Mouse (Mus musculus) G1E (cell line): ENCODE data around the gene Prr29. TPM values are rescaled to one million over a fixed set of nuclear protein-coding genes. Genes with fewer than 3 reads are reported as not detected.
"Not testable (repeated sequence)": the region's sequence is repeated elsewhere in the genome, so short reads cannot be mapped to it uniquely, and the experiment has no call there.

Experiments
- ATAC-seq: 2 replicates; pipeline ENCODE4 v1.8.0; 2016; ENCODE audit warnings: mild to moderate bottlenecking; ENCODE audit not compliant: insufficient number of reproducible peaks, poor library complexity, low FRiP score, severe bottlenecking; ENCODE audit errors: extremely low read depth
- DNase-seq: peaks from one replicate; pipeline ENCODE4 v3.0.0; 2012; ENCODE audit warnings: low spot score
- H3K27me3 ChIP-seq: 2 replicates; pipeline ENCODE4 v1.6.1; 2012; ENCODE audit warnings: mild to moderate bottlenecking, low read length, inconsistent platforms; ENCODE audit not compliant: insufficient read depth
- H3K36me3 ChIP-seq: replicated peaks from 2 replicates; pipeline ENCODE3; 2012; ENCODE audit warnings: mild to moderate bottlenecking, inconsistent platforms
- H3K4me1 ChIP-seq: 2 replicates; pipeline ENCODE4 v1.6.1; 2012; ENCODE audit warnings: low read depth, low read length, inconsistent platforms, mixed read lengths; ENCODE audit not compliant: insufficient read depth
- H3K4me3 ChIP-seq: 2 replicates; pipeline ENCODE4 v1.5.1; 2012; ENCODE audit warnings: low read depth, mild to moderate bottlenecking, inconsistent platforms, low read length, moderate library complexity, mixed read lengths
- H3K9me3 ChIP-seq: replicated peaks from 2 replicates; pipeline ENCODE4 v1.6.1; 2012; ENCODE audit warnings: inconsistent platforms
- CTCF ChIP-seq: IDR thresholded peaks from 2 replicates; pipeline ENCODE4 v1.5.1; 2012; ENCODE audit warnings: low read depth, low read length, inconsistent platforms, mixed read lengths
- GATA1 ChIP-seq: IDR thresholded peaks from 2 replicates; pipeline ENCODE4 v1.6.1; 2012; ENCODE audit warnings: borderline replicate concordance, low read length, inconsistent platforms, mixed read lengths
- GATA2 ChIP-seq: IDR thresholded peaks from 2 replicates; pipeline ENCODE4 v1.6.1; 2012; ENCODE audit warnings: low read depth, low read length, inconsistent platforms, borderline replicate concordance
- POLR2AphosphoS5 ChIP-seq: IDR thresholded peaks from 2 replicates; pipeline ENCODE4 v1.6.1; 2012; ENCODE audit warnings: low read depth, low read length, inconsistent platforms; ENCODE audit not compliant: insufficient replicate concordance
- TAL1 ChIP-seq: conservative IDR thresholded peaks from 2 replicates; pipeline ENCODE4 v1.6.1; 2012; ENCODE audit warnings: low read depth, low read length, inconsistent platforms, mixed read lengths
- polyA plus RNA-seq: library from polyadenylated mRNA; stranded (reverse); fragments of >175 nt; gene quantifications from 2 replicates; pipeline ENCODE4 v1.2.3, GENCODE M21; 2012
- total RNA-seq, 2 experiments: library from RNA; stranded (forward) in 1 of 2; stranded (reverse) in 1 of 2; fragments of 200-1000 nt in 1 of 2; fragments of >200 nt in 1 of 2; fragmentation: Nextera tagmentation in 1 of 2; gene quantifications; 2 replicates each; pipeline ENCODE4 v1.2.3; 2014 to 2017

Prr29 gene
- total and polyA plus RNA-seq, 3 experiments: 0.07 to 0.16 TPM; not detected in 1

DNA sequence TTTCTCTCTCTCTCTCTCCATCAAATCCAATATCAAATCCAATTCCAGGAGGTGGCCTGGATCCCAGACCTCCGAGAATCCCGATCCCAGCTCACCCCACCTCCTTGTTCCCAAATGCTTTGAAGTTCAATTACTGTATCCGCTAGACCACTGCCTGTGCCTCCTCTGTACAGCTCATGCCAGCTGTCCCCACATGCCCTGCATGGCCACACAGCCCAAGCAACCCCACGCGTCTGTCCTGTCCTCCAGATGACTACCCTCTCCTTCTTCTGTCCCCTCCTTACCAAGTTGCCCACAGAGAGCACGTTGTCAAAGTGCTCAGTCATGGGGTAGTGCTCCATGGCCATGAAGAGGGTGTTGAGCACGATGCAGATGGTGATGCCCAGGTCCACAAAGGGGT, 26.4 kb upstream of the Prr29 start:
- no peak for ATAC-seq
- Histone ChIP-seq H3K4me1 (no peaks in the 10 kb centered on the region), H3K4me3 (no peak overlapping the region), H3K36me3 (no peaks in the 10 kb centered on the region), H3K27me3 (peaks cover 46% of the 10 kb centered on the region), H3K9me3 (no peaks in the 10 kb centered on the region)
- no peak for DNase-seq
- TF ChIP-seq POLR2AphosphoS5 (no peak), TAL1 (no peak), GATA1 (no peak), GATA2 (no peak), CTCF (no peak)

DNA sequence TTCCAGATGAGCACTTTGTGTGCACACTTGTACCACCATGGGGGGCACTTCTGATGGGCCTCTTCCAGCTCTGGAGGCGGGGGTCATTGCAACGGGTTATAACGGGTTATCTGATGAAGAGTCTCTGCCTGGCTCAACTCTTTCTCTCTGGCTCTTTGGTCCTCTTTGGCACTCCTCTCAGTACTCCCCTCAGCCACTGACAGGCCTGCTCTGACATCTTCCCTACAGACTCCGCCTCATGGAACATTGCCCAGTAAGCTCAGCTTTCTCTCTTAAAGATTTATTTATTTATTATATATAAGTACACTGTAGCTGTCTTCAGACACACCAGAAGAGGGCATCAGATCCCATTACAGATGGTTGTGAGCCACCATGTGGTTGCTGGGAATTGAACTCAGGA, 25.9 kb upstream of the Prr29 start:
- H3K36me3 ChIP-seq, ATAC-seq, H3K4me3 ChIP-seq, H3K4me1 ChIP-seq, H3K9me3 ChIP-seq, DNase-seq: not testable (repeated sequence)
- H3K27me3 ChIP-seq: peaks cover 45% of the 10 kb centered on the region

DNA sequence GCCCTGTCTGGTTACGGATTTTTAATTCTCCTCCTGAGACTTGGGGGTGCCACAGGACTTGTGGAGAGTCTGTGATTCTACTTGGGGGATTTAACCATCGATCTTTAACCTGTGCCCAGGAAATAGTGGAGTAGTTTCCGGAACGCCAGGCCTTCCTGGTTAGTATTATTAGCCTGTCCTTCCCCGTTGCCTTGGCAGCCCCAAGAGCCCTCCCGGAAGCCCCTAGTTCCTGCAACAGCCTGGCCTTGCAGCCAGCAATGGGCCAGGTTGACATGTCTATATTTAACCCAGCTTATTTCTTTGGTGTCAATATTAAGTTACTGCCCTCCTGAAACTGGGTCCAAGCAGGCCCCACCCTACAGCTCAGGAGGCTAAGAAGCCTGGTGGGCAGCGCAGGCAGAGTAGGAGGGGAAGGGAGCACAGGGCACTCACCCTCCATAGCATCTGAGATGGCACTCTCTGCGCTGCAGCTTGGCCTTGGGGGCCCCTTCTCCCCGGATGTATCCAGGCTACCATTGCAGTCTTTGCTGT, 24.2 kb upstream of the Prr29 start:
- peaks cover 53% of the 10 kb centered on the region for H3K27me3 ChIP-seq
- no peak for DNase-seq
- no peaks in the 10 kb centered on the region for H3K9me3 ChIP-seq
- no peak for ATAC-seq
- no peaks in the 10 kb centered on the region for H3K36me3 ChIP-seq
- no peaks in the 10 kb centered on the region for H3K4me1 ChIP-seq
- TF ChIP-seq CTCF (no peak), GATA1 (no peak), TAL1 (no peak), POLR2AphosphoS5 (no peak), GATA2 (no peak)
- H3K4me3 ChIP-seq: no peak overlapping the region

DNA sequence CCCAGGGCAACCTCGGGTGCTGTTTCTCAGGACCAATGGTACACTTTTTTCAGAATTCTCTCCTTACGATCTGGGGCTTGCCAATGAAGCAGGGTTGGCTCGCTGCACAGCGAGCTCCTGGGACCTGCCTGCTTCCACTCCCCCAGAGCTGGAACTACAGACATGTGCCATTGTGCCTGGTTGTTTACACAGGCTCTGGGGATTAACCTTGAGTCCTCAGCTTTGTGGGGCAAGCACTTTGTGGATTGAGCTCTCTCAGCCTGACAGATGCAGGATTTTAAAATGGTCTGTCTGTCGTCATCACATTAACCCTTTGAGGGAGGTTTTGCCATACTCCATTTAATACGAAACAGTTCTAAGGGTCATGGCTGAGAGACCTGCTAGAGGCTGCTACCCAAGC, 20.4 kb upstream of the Prr29 start:
- no peak overlapping the region for H3K4me3 ChIP-seq
- ATAC-seq (no peak), DNase-seq (no peak)
- TF ChIP-seq GATA2: no peak
- no peak for TF ChIP-seq CTCF
- TF ChIP-seq GATA1: no peak
- TF ChIP-seq POLR2AphosphoS5: no peak
- no peak for TF ChIP-seq TAL1
- no peaks in the 10 kb centered on the region for H3K4me1 ChIP-seq
- peaks cover 46% of the 10 kb centered on the region for H3K27me3 ChIP-seq
- H3K9me3 ChIP-seq: no peaks in the 10 kb centered on the region
- H3K36me3 ChIP-seq: no peaks in the 10 kb centered on the region

DNA sequence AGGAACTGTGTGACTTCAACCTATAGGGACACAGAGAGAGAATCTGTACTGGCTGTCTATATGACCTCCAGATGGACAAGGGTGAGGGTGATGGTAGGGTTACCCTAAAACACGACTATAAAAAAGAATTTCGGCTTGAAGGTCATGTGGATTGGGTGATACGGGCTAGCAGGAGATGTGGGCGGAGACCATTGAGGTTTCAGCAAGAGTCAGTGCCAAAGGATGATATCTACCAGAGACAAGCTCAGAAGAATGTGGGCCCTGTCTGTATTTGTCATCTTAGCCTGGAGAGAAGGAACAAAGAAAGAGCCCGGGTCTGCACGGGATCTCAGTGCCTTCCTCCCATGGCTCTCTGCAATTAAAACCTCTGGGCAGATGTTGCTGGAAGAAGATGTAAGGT, 15.5 kb upstream of the Prr29 start:
- H3K36me3 ChIP-seq: no peaks in the 10 kb centered on the region
- DNase-seq: no peak
- no peak overlapping the region for H3K4me3 ChIP-seq
- ATAC-seq: no peak
- H3K27me3 ChIP-seq: peaks cover 23% of the 10 kb centered on the region; the same call in 1 of the 2 replicates
- no peaks in the 10 kb centered on the region for H3K4me1 ChIP-seq
- TF ChIP-seq GATA2 (no peak), GATA1 (no peak), POLR2AphosphoS5 (no peak), TAL1 (no peak), CTCF (no peak)
- H3K9me3 ChIP-seq: no peaks in the 10 kb centered on the region

DNA sequence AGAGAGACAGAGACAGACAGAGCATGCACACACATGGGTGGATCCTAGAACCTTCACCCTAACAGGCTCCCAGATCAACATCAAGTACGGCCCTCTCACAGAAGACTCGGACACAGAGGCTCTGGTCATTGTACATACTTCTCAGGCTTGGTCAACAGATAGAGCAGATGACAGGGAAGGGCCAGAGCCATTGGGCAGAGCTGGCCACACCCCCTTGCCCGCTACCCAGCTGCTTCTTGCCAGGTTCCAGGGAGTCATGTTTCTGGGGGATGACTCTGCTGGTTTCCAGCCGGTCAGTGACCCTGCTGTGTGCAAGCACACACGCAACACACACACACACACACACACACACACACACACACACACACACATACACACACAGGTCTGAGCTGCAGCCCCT, 14.4 kb upstream of the Prr29 start:
- Histone ChIP-seq H3K4me3 (no peak overlapping the region), H3K36me3 (no peaks in the 10 kb centered on the region)

DNA sequence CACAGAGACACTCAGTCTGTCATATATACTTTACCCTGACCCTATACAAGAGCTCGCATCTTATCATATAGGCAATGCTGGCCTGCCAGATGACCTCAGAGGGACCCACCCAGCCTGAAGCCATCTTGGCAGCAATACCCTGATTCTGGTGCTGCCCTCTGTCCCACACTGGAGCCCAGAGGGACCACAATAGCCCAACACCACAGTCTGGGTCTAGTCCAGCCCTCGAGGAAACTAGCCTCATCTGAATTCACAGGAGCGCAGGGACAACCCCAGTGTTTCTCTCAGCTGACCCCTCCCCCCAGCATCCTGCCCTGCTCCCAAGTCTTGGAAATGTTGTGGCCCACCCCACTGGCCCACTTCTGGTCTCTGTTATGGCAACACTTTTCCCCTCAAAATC, 14.0 kb upstream of the Prr29 start:
- no peak for DNase-seq
- Histone ChIP-seq H3K36me3 (no peaks in the 10 kb centered on the region), H3K27me3 (peaks cover 21% of the 10 kb centered on the region; the same call in 1 of the 2 replicates), H3K4me3 (no peak overlapping the region), H3K9me3 (no peaks in the 10 kb centered on the region), H3K4me1 (no peaks in the 10 kb centered on the region)
- ATAC-seq: no peak
- TF ChIP-seq GATA1 (no peak), POLR2AphosphoS5 (no peak), TAL1 (no peak), GATA2 (no peak), CTCF (no peak)

More for the DNA sequence above, 14.4 kb upstream of the Prr29 start:
- DNase-seq (no peak), ATAC-seq (no peak)
- Histone ChIP-seq H3K4me1 (no peaks in the 10 kb centered on the region), H3K27me3 (peaks cover 19% of the 10 kb centered on the region; the same call in 1 of the 2 replicates), H3K9me3 (no peaks in the 10 kb centered on the region)
- TF ChIP-seq CTCF: no peak
- TF ChIP-seq POLR2AphosphoS5: no peak
- TF ChIP-seq GATA2: no peak
- TF ChIP-seq GATA1: no peak
- no peak for TF ChIP-seq TAL1
